Mouse (Mus musculus): ENCODE measurements around the gene Slc4a10. TPM values are rescaled to one million over a fixed set of nuclear protein-coding genes. Genes with fewer than 3 reads are reported as not detected.
A peak's percentile ranks its signal among the peaks of the same experiment; 100 is the strongest.

Slc4a10 gene
- polyA plus RNA-seq, 1 experiment from 2014 or later, result 0.36 TPM

DNA sequence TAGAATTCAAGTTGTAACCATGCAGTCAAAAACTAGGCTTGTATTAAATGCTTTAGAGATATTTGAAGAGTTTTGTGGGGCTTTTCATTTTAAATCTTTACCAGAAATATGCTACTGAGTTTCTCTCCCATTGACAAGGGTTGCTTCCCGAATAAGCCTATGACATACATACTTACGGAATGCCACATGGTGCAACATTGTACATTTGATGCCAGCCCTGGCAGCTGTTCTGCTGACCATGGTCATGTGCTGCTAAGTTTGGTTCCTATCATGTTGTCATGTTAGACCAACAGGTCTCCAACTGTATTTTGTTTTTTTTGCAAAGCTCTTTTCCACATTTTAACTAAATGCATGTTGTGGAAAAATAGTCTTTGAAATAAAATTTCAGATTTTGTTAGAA, 279.1 kb downstream of the Slc4a10 start:
- H3K4me2 ChIP-seq, result no peak overlapping the region
- no peaks in the 10 kb centered on the region for H3K27me3 ChIP-seq (replicated peaks)
- no peaks in the 10 kb centered on the region for H3K36me3 ChIP-seq
- H3K27ac ChIP-seq (replicated peaks), result no peak overlapping the region
- H3K4me3 ChIP-seq, result no peak overlapping the region
- H3K4me1 ChIP-seq, result peaks cover 18% of the 10 kb centered on the region
- ATAC-seq (ENCODE audit: extremely low read depth, insufficient number of reproducible peaks, low FRiP score, low TSS enrichment), result no peak
- WGBS, result 69% methylated on average over 2 of the region's 2 CpGs
- H3K9ac ChIP-seq, result no peak overlapping the region
- H3K9me3 ChIP-seq, result no peaks in the 10 kb centered on the region

DNA sequence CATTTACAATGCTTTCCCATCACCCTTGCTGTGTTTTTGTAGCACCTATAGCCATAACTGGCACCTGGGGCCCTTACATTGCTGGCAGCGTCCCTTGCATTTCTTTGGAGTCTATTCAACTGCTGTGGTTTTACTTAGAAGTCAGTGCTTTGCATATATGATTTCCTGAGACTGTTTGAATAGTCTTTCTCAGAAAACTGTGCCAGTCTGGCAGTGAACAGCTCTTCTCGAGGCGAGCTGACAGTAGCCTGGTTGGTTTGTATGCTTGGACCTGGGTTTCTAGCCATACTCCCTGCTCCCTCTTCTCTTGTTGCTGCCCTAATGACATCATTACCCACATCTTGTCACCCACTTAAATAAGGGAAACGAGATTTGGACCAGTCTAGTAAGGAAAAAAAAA, 285.7 kb downstream of the Slc4a10 start:
- Histone ChIP-seq H3K36me3 (no peaks in the 10 kb centered on the region), H3K27ac (replicated peaks) (no peak overlapping the region), H3K9ac (no peak overlapping the region), H3K9me3 (no peaks in the 10 kb centered on the region), H3K4me3 (no peak overlapping the region), H3K4me1 (peaks cover 5% of the 10 kb centered on the region), H3K4me2 (no peak overlapping the region), H3K27me3 (replicated peaks) (no peaks in the 10 kb centered on the region)
- 53% methylated on average over 4 of the region's 4 CpGs for WGBS
- no peak for ATAC-seq (ENCODE audit: extremely low read depth, insufficient number of reproducible peaks, low FRiP score, low TSS enrichment)

- Histone ChIP-seq H3K9ac (no peak overlapping the region), H3K4me3 (no peak overlapping the region), H3K27me3 (replicated peaks) (no peaks in the 10 kb centered on the region), H3K27ac (replicated peaks) (no peak overlapping the region), H3K9me3 (no peaks in the 10 kb centered on the region), H3K36me3 (no peaks in the 10 kb centered on the region), H3K4me1 (no peaks in the 10 kb centered on the region), H3K4me2 (no peak overlapping the region)
- WGBS, result 71% methylated on average over 8 of the region's 8 CpGs
- no peak for ATAC-seq (ENCODE audit: extremely low read depth, insufficient number of reproducible peaks, low FRiP score, low TSS enrichment)
These were observed 286.2 kb downstream of the Slc4a10 start for GRCm38 (mm10) chr2:62332465-62332864.

DNA sequence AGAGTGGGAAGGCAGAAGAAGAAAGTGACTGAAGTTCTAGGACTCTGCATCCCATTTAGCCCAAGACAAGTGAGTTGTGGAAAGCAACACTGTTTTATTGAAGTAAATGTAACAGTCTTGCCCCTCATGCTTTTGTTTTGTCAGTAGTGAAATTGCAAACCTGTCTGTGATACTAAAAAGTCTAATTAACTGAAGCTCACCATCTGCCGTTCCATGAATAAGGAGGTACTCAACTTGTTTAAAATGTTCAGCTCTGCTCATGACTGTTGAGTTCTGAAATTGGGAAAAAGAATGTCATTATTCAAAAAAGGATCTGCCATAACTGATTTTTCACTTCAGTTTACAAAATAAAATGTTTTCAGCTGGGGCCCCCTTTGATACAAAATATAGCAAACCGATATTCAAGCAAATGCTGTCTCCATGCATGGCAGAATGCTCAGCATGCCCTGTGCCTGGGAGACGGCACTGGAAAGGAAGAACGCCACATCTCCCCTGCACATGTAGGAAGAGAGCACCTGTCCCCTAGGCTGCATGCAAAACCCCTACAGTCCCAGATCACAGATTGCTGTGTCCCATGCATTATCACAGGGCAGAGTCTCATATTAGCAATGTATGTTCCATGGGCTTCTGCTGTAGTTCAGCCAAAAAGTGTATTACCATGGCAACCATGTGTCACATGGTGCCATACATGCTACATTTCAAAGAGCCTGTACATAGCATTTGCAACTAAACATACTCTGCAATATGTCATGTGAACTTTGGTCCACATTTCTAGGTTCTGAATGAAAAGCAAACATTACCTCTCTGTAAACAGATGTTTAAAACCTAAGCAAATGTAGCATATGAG, 288.4 kb downstream of the Slc4a10 start:
- H3K9me3 ChIP-seq, result no peaks in the 10 kb centered on the region
- no peaks in the 10 kb centered on the region for H3K36me3 ChIP-seq
- no peak overlapping the region for H3K27ac ChIP-seq (replicated peaks)
- no peaks in the 10 kb centered on the region for H3K27me3 ChIP-seq (replicated peaks)
- WGBS, result 82% methylated on average over 4 of the region's 4 CpGs
- H3K4me1 ChIP-seq, result no peaks in the 10 kb centered on the region
- H3K9ac ChIP-seq, result no peak overlapping the region
- ATAC-seq (ENCODE audit: extremely low read depth, insufficient number of reproducible peaks, low FRiP score, low TSS enrichment), result no peak
- no peak overlapping the region for H3K4me3 ChIP-seq
- H3K4me2 ChIP-seq, result no peak overlapping the region

- Histone ChIP-seq H3K4me1 (0 out of 2 replicates have a peak, but pooled peaks cover 3% of the 10 kb centered on the region), H3K36me3 (no peaks in the 10 kb centered on the region), H3K9me3 (no peaks in the 10 kb centered on the region), H3K4me2 (no peak overlapping the region), H3K4me3 (no peak overlapping the region), H3K27ac (replicated peaks) (no peak overlapping the region), H3K27me3 (replicated peaks) (no peaks in the 10 kb centered on the region), H3K9ac (no peak overlapping the region)
- no peak for ATAC-seq (ENCODE audit: extremely low read depth, insufficient number of reproducible peaks, low FRiP score, low TSS enrichment)
- 73% methylated on average over 7 of the region's 7 CpGs for WGBS
These were observed 290.8 kb downstream of the Slc4a10 start for GRCm38 (mm10) chr2:62337086-62337485.

- no peak for ATAC-seq (ENCODE audit: extremely low read depth, insufficient number of reproducible peaks, low FRiP score, low TSS enrichment)
- no peaks in the 10 kb centered on the region for H3K9me3 ChIP-seq
- H3K9ac ChIP-seq, result no peak overlapping the region
- H3K4me2 ChIP-seq, result no peak overlapping the region
- H3K36me3 ChIP-seq, result no peaks in the 10 kb centered on the region
- 0 out of 2 replicates have a peak, but pooled peaks cover 3% of the 10 kb centered on the region for H3K4me1 ChIP-seq
- no peaks in the 10 kb centered on the region for H3K27me3 ChIP-seq (replicated peaks)
- no peak overlapping the region for H3K27ac ChIP-seq (replicated peaks)
- no peak overlapping the region for H3K4me3 ChIP-seq
- 62% methylated on average over 4 of the region's 4 CpGs for whole genome bisulfite sequencing
These were observed 293.1 kb downstream of the Slc4a10 start for GRCm38 (mm10) chr2:62339222-62339944.

DNA sequence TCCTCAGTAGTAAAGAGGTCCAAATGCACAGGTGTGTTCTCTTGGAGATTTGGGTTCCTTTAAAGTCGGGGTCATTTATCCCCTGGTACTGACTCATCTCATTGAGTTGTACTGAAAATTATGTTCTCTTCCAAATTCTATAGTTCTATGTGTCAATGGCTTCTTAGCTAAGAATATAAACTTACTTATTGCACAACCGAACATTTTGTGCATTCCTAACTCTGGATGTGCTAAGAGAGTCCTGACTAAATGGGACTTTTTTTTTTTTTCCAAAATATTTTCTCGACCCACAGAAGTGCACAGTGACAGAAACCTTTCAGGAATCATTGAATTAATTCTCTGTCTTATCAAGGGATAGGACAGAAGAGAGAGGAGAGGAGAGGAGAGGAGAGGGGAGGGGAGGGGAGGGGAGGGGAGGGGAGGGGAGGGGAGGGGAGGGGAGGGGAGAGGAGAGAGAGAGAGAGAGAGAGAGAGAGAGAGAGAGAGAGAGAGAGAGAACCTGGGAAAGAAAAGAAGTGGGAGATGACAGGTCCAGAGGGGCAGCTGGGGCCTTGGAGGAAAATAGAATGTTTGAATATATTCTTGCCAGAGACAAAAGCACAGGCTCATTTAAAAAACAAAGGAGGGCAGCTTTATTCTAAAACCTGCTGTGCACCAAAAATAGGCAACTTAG, 294.9 kb downstream of the Slc4a10 start:
- WGBS, result 63% methylated on average over 3 of the region's 3 CpGs
- no peak for ATAC-seq (ENCODE audit: extremely low read depth, insufficient number of reproducible peaks, low FRiP score, low TSS enrichment)
- Histone ChIP-seq H3K4me2 (peak overlapping the region; percentile 22; the same call in 1 of the 2 replicates), H3K4me1 (0 out of 2 replicates have a peak, but pooled peaks cover 3% of the 10 kb centered on the region), H3K4me3 (no peak overlapping the region), H3K27ac (replicated peaks) (no peak overlapping the region), H3K27me3 (replicated peaks) (no peaks in the 10 kb centered on the region), H3K36me3 (no peaks in the 10 kb centered on the region), H3K9ac (no peak overlapping the region), H3K9me3 (no peaks in the 10 kb centered on the region)

DNA sequence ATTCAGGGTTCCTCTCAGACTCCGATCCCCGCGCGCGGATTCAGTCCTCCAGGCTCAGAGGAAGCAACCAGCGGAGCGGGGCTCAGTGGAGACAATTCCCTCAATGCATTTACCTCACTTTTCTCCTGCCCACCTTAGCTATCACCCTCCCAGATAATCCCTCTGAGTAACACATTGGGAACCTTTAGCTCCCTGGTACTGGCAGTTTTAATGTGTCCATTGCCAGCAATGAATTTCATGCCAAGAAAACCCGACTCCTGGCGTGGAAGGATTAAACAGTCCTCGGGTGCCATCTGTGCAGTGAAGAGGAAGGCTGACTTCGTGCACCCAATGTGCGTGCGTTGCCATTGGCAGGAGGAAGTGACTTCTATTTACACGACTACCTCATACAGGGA, 295.5 kb downstream of the Slc4a10 start:
- Histone ChIP-seq H3K9me3 (no peaks in the 10 kb centered on the region), H3K4me1 (0 out of 2 replicates have a peak, but pooled peaks cover 3% of the 10 kb centered on the region), H3K27ac (replicated peaks) (no peak overlapping the region), H3K27me3 (replicated peaks) (no peaks in the 10 kb centered on the region), H3K36me3 (no peaks in the 10 kb centered on the region), H3K9ac (no peak overlapping the region), H3K4me3 (no peak overlapping the region), H3K4me2 (peak overlapping the region; percentile 22; the same call in 1 of the 2 replicates)
- WGBS, result 44% methylated on average over 14 of the region's 14 CpGs
- no peak for ATAC-seq (ENCODE audit: extremely low read depth, insufficient number of reproducible peaks, low FRiP score, low TSS enrichment)

DNA sequence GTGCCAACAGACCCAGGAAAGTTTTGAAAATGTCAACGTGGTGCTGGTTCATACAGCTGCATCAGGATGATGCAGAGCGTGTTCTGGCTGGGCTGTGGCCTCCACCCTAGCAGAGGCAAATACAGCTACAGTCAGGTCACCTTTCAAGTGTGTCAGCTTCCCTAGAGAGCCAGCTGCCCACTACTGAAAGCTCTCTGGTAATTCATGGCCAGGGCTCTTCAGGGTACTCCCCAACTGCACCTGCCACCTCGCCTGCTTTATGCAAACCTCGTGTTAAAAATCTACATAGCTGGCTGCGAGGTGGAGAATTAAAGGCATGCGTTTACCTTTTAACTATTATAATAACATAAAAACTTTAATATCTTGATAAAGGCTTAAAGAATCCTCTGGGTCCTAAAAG, 298.1 kb downstream of the Slc4a10 start:
- no peak overlapping the region for H3K27ac ChIP-seq (replicated peaks)
- H3K4me1 ChIP-seq, result 0 out of 2 replicates have a peak, but pooled peaks cover 3% of the 10 kb centered on the region
- WGBS, result 54% methylated on average over 6 of the region's 6 CpGs
- H3K4me2 ChIP-seq, result no peak overlapping the region
- H3K4me3 ChIP-seq, result no peak overlapping the region
- no peaks in the 10 kb centered on the region for H3K27me3 ChIP-seq (replicated peaks)
- no peaks in the 10 kb centered on the region for H3K36me3 ChIP-seq
- no peak overlapping the region for H3K9ac ChIP-seq
- ATAC-seq (ENCODE audit: extremely low read depth, insufficient number of reproducible peaks, low FRiP score, low TSS enrichment), result no peak
- H3K9me3 ChIP-seq, result no peaks in the 10 kb centered on the region

- Histone ChIP-seq H3K4me3 (no peak overlapping the region), H3K27ac (replicated peaks) (no peak overlapping the region), H3K4me2 (no peak overlapping the region), H3K9me3 (no peaks in the 10 kb centered on the region), H3K36me3 (no peaks in the 10 kb centered on the region), H3K27me3 (replicated peaks) (no peaks in the 10 kb centered on the region), H3K9ac (no peak overlapping the region), H3K4me1 (0 out of 2 replicates have a peak, but pooled peaks cover under 1% of the 10 kb centered on the region)
- WGBS, result 24% methylated on average over 1 of the region's 1 CpGs
- no peak for ATAC-seq (ENCODE audit: extremely low read depth, insufficient number of reproducible peaks, low FRiP score, low TSS enrichment)
These were observed 300.5 kb downstream of the Slc4a10 start for GRCm38 (mm10) chr2:62346771-62347170.

GRCm38 (mm10) chr2:62347762-62348161, 301.5 kb downstream of the Slc4a10 start:
- no peaks in the 10 kb centered on the region for H3K27me3 ChIP-seq (replicated peaks)
- H3K27ac ChIP-seq (replicated peaks), result no peak overlapping the region
- no peaks in the 10 kb centered on the region for H3K4me1 ChIP-seq
- ATAC-seq (ENCODE audit: extremely low read depth, insufficient number of reproducible peaks, low FRiP score, low TSS enrichment), result no peak
- no peaks in the 10 kb centered on the region for H3K9me3 ChIP-seq
- no peak overlapping the region for H3K4me2 ChIP-seq
- no peaks in the 10 kb centered on the region for H3K36me3 ChIP-seq
- H3K4me3 ChIP-seq, result no peak overlapping the region
- 85% methylated on average over 9 of the region's 9 CpGs for WGBS
- H3K9ac ChIP-seq, result no peak overlapping the region

Data from heart, embryonic 13.5 days (tissue).